Mouse (Mus musculus) adipose tissue, adult 10 weeks (tissue): ENCODE results near the gene Slfn14. TPM values are rescaled to one million over a fixed set of nuclear protein-coding genes. Genes with fewer than 3 reads are reported as not detected.

Experiments
- polyA plus RNA-seq: library from polyadenylated mRNA; stranded (reverse); fragments of 350-450 nt; fragmentation: Illumina TruSeq; extraction: RNeasy Lipid Tissue Mini Kit (QIAGEN cat#74804); gene quantifications from one replicate; pipeline ENCODE4 v1.2.3, GENCODE M21; 2014; ENCODE audit warnings: low read depth, low replicate concordance

Gene Slfn14
- polyA plus RNA-seq = not detected

DNA sequence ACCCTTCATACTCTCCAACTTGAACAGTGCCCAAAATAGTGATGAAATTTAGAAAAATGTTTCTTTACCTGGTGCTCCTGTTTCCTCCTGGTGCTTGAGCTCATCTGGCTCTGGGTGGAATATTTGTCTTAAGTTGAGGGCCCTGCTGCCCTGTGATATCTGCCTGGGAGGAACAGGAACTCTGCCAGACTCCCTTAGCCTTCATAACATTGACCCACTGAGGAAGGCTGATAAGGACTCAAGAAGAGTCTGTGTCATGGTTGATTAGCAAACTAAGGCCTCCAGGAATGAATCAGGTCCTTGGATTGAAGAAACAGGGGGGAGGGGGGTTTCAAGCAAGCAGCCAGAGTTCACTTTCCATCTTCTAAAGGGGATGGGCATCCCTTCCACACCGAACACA lies at the start of gene Slfn14:
TSS of gene Slfn14 (minus strand) at position 161 of the 400 bp plus-strand sequence.

DNA sequence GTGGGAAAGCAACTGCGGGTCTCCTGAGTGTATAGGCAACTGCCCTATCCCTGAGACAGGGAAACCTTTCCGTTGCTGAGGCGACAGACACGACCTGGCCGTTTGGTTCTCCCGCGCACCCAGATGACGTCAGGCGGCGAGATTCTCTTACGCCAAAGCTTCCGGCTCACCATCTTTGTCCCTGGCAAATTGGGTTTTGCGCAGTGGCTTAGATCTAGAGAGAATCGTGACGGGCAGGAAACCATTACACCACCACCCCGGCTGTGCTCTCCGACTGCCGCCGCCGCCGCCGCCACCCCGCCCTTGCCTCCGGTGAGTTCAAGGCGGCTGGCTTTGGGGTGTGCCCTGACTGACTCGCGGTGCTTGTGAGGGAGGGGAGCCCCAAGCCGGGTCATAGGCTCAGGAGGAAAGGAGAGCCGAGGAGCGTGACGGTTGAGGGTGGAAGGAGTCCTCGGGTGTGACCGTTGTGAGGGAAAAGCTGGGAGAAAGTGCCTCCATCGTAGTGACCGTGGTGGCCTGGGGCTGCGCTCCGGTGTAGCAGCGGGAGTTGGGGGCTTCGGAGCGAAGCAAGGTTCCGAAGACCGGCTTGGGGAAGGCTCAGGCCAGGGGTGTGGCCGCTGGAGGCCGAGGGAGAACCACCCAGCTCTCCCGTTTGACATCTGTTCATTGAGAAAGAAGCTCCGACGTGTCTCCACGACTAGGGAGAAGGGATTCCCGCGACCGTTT lies 16.2 kb upstream of the Slfn14 start, which contains the start of gene Pex12:
TSS of gene Pex12 (minus strand) at position 61 of the 726 bp plus-strand sequence.

DNA sequence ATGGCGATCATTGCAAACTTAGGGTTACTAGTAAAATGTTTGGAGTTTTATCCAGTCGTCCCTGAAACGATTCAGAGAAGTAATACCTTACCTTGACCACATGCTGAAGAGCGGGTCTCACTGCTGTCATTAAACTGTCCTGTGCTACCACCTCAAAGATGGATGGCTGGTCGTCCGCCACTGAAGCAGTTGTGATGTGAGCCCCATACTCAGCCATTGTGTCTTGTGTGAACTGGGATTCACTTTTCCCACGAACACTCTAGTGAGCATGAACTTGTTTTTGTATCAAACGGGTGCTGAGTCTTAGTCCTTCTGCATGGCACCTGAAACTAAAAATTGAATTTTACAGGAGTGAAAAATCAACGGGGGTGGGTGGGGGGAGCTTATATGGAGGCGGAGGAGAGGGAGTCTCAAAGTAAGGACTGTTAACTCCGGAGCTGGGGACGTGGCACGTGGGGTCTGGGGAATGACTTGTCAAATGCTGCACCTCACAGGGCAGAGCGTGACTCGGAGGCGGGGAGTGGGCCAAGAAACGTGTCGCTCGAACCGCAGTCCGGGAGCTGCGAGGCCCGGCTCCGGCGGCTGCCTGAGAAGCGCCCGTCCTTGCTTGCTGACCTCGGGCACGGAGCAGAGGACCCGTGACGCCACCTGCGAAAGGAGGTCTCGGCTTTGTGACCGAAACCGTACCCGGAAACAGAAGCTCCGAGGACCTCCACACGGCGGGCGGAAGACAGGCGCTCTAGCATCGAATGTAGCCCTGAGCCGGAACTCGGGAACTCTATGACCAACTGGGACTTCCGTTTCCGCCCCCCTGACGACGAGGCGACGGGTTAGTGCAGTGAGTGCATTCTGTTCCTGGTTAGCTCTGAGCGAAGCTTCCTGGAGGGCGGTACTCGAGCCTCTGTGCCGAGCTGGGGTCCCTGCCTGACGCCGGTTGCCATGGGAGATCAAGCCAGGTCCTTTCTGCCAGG lies 12.0 kb upstream of the Slfn14 start, which contains the start of gene Ap2b1:
TSS of gene Ap2b1 (plus strand) at position 800 of the 971 bp plus-strand sequence.

Other genes starting within 250 kb of the Slfn14 start
- gene Slfn2, start 221.6 kb downstream of the Slfn14 start, polyA plus RNA-seq = 9.4 TPM
- gene Slfn1, start 169.9 kb downstream of the Slfn14 start, polyA plus RNA-seq = 0.74 TPM
- gene Slfn4, start 111.5 kb downstream of the Slfn14 start, polyA plus RNA-seq = 0.12 TPM
- gene Slfn3, start 95.4 kb downstream of the Slfn14 start, polyA plus RNA-seq = 0.82 TPM
- gene Ap2b1, start 12.3 kb upstream of the Slfn14 start, polyA plus RNA-seq = 68.6 TPM
- gene Pex12, start 15.9 kb upstream of the Slfn14 start, polyA plus RNA-seq = 13.5 TPM
- 1.4 TPM for gene Rasl10b, start 122.4 kb upstream of the Slfn14 start, polyA plus RNA-seq
- 0.69 TPM for gene Gas2l2, start 142.7 kb upstream of the Slfn14 start, polyA plus RNA-seq
- gene 1700020L24Rik, start 151.0 kb upstream of the Slfn14 start, polyA plus RNA-seq = 4.3 TPM
- 13.5 TPM for gene Mmp28, start 176.3 kb upstream of the Slfn14 start, polyA plus RNA-seq
- 56.9 TPM for gene Taf15, start 186.4 kb upstream of the Slfn14 start, polyA plus RNA-seq
- 0.52 TPM for gene Heatr9, start 235.4 kb upstream of the Slfn14 start, polyA plus RNA-seq
- gene Ccl5, start 243.8 kb upstream of the Slfn14 start, polyA plus RNA-seq = 11.4 TPM